Mouse (Mus musculus): ENCODE data around the gene Slc2a9. TPM values are rescaled to one million over a fixed set of nuclear protein-coding genes. Genes with fewer than 3 reads are reported as not detected.

Gene Slc2a9
- polyA plus RNA-seq, 1 experiment from 2014 or later, result 0.62 TPM

DNA sequence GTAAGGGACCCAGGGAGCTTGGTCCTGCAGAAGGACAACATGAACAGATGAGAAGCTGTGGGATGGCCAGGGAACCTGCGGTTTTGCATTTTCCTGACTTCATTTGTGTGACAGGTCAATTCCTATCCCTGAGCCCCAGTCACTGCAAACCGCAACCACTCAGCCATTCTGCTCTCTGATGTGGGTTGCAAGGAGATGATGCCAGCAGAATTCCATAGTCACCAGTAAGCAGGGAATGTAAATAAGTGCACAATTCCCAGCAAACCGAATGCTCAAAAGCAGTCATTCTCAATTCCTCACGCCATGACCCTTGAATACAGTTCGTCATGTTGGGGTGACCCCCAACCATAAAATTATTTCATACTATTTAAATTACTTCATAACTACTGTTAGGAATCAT is 123.0 kb downstream of the Slc2a9 start:
- no peak overlapping the region for H3K27ac ChIP-seq (replicated peaks)
- H3K4me3 ChIP-seq (ENCODE audit: low read depth, low read length), result no peak overlapping the region
- H3K4me1 ChIP-seq (replicated peaks; ENCODE audit: control insufficient read depth, insufficient read depth), result no peaks in the 10 kb centered on the region
- 90% methylated on average over 5 of the region's 5 CpGs for WGBS
- H3K27me3 ChIP-seq (ENCODE audit: control insufficient read depth, insufficient read depth, low read length), result no peaks in the 10 kb centered on the region
- H3K4me2 ChIP-seq (replicated peaks; ENCODE audit: low read depth), result no peak overlapping the region
- H3K9me3 ChIP-seq (ENCODE audit: control insufficient read depth, low read length), result no peaks in the 10 kb centered on the region
- no peak for ATAC-seq (ENCODE audit: low FRiP score, low TSS enrichment)
- TF ChIP-seq CTCF (IDR thresholded peaks at IDR 0.05; ENCODE audit: low read depth) (no peak), EP300 (optimal IDR thresholded peaks at IDR 0.05) (no peak)
- DNase-seq (ENCODE audit: low spot score), result no peak
- no peak overlapping the region for H3K9ac ChIP-seq (ENCODE audit: low read length)
- no peaks in the 10 kb centered on the region for H3K36me3 ChIP-seq (ENCODE audit: control insufficient read depth, insufficient read depth, low read length)

DNA sequence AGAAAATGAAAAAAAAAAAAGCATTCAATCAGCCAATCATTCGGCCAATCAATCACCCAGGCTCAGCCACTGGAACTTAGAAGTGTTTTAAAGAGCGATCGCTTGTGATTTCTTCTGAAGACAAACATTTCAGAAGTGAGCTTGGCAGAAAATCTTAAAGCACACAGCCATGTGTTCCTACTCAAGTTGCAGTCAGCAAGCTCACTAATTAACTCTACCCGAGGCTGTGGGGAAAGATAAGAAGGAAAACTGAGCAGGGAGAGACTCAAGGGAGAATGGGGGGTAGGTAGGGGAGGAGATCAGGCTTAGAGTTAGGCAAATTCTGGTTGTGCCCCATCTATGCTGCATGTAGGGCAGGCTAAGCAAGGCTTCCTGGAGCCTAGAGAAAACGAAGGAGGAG is 130.6 kb downstream of the Slc2a9 start:
- Histone ChIP-seq H3K4me3 (ENCODE audit: low read depth, low read length) (no peak overlapping the region), H3K9me3 (ENCODE audit: control insufficient read depth, low read length) (no peaks in the 10 kb centered on the region), H3K27ac (replicated peaks) (no peak overlapping the region), H3K4me1 (replicated peaks; ENCODE audit: control insufficient read depth, insufficient read depth) (no peaks in the 10 kb centered on the region), H3K9ac (ENCODE audit: low read length) (no peak overlapping the region), H3K36me3 (ENCODE audit: control insufficient read depth, insufficient read depth, low read length) (no peaks in the 10 kb centered on the region), H3K27me3 (ENCODE audit: control insufficient read depth, insufficient read depth, low read length) (no peaks in the 10 kb centered on the region), H3K4me2 (replicated peaks; ENCODE audit: low read depth) (no peak overlapping the region)
- ATAC-seq (ENCODE audit: low FRiP score, low TSS enrichment) (no peak), DNase-seq (ENCODE audit: low spot score) (no peak)
- TF ChIP-seq CTCF (IDR thresholded peaks at IDR 0.05; ENCODE audit: low read depth), result no peak
- no peak for TF ChIP-seq EP300 (optimal IDR thresholded peaks at IDR 0.05)
- 27% methylated on average over 5 of the region's 5 CpGs for WGBS

DNA sequence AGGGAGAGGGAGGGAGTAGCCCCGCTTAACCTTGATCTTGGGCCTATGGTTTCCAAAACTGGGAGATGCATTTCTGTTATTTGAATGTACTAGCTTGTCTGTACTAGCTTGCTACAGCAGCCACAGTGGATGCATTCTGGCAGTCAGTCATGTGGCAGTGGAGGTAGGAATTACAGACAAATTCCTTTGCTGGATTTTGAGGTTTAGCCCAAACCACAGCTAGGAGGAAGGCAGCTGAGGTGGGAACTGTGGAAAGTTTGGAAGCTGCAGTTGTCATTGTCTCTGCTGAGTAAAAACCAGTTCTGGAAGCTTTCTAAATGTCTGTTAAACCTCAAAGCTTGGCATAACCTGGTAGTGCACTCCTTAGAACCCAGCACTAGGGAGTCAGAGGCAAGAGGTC is 131.6 kb downstream of the Slc2a9 start:
- no peaks in the 10 kb centered on the region for H3K4me1 ChIP-seq (replicated peaks; ENCODE audit: control insufficient read depth, insufficient read depth)
- ATAC-seq (ENCODE audit: low FRiP score, low TSS enrichment) (no peak), DNase-seq (ENCODE audit: low spot score) (no peak)
- no peak overlapping the region for H3K27ac ChIP-seq (replicated peaks)
- no peaks in the 10 kb centered on the region for H3K9me3 ChIP-seq (ENCODE audit: control insufficient read depth, low read length)
- TF ChIP-seq EP300 (optimal IDR thresholded peaks at IDR 0.05), result no peak
- no peak for TF ChIP-seq CTCF (IDR thresholded peaks at IDR 0.05; ENCODE audit: low read depth)
- H3K27me3 ChIP-seq (ENCODE audit: control insufficient read depth, insufficient read depth, low read length), result no peaks in the 10 kb centered on the region
- H3K9ac ChIP-seq (ENCODE audit: low read length), result no peak overlapping the region
- 86% methylated on average over 1 of the region's 1 CpGs for WGBS
- H3K36me3 ChIP-seq (ENCODE audit: control insufficient read depth, insufficient read depth, low read length), result no peaks in the 10 kb centered on the region
- H3K4me3 ChIP-seq (ENCODE audit: low read depth, low read length), result no peak overlapping the region
- no peak overlapping the region for H3K4me2 ChIP-seq (replicated peaks; ENCODE audit: low read depth)

- H3K27me3 ChIP-seq (ENCODE audit: control insufficient read depth, insufficient read depth, low read length), result no peaks in the 10 kb centered on the region
- DNase-seq (ENCODE audit: low spot score), result peak; percentile 28
- 7% methylated on average over 18 of the region's 18 CpGs for WGBS
- H3K4me1 ChIP-seq (replicated peaks; ENCODE audit: control insufficient read depth, insufficient read depth), result no peaks in the 10 kb centered on the region
- TF ChIP-seq CTCF (IDR thresholded peaks at IDR 0.05; ENCODE audit: low read depth) (no peak), EP300 (optimal IDR thresholded peaks at IDR 0.05) (no peak)
- peak; percentile 51 for ATAC-seq (ENCODE audit: low FRiP score, low TSS enrichment)
- peak overlapping the region; percentile 54 for H3K4me2 ChIP-seq (replicated peaks; ENCODE audit: low read depth)
- no peak overlapping the region; the same call in none of the 2 replicates for H3K9ac ChIP-seq (ENCODE audit: low read length)
- H3K27ac ChIP-seq (replicated peaks), result no peak overlapping the region
- H3K36me3 ChIP-seq (ENCODE audit: control insufficient read depth, insufficient read depth, low read length), result no peaks in the 10 kb centered on the region
- H3K4me3 ChIP-seq (ENCODE audit: low read depth, low read length), result peak overlapping the region; percentile 24
- H3K9me3 ChIP-seq (ENCODE audit: control insufficient read depth, low read length), result no peaks in the 10 kb centered on the region
Observed at GRCm38 (mm10) chr5:38366650-38367470, 136.1 kb downstream of the Slc2a9 start.

DNA sequence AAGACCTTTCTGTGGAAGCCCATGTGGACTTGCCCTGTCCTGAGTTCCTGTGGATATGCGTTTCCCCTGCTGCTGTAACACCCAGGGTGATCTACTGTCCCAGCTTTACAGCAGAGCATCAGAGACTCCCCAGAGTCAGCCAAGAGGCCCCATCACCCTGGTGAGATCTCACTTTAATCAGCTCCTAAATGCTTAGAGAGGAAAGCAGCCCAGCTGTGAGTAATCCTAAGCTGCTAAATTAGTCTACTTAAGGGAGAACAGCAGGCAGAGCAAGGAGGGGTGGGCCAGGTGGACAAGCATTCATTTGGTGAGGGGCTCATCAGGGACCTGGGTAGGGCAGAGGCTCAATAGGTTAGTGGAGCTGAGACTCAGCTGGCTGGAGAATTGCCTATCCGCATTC is 137.4 kb downstream of the Slc2a9 start:
- ATAC-seq (ENCODE audit: low FRiP score, low TSS enrichment), result no peak

DNA sequence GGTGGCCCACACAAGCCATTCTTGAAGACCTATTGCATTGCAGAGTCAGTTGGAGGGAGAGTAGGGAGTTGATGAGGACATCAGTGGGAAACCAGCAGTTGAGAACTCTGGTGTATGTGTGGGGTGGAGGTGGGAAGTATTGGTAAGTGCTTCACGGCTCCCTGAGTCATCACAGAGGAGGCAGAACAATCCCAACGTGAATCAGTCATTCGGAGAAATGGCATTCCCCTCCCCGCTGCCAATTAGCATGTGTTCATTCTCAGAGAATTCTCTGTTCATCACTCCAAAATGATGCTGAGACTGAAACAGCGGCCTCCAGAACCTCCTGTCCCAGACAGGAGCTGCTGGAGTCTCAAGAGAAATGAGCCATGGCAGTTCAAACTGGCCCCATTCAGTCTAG is 138.5 kb downstream of the Slc2a9 start:
- Histone ChIP-seq H3K9me3 (ENCODE audit: control insufficient read depth, low read length) (no peaks in the 10 kb centered on the region), H3K4me2 (replicated peaks; ENCODE audit: low read depth) (no peak overlapping the region), H3K36me3 (ENCODE audit: control insufficient read depth, insufficient read depth, low read length) (no peaks in the 10 kb centered on the region), H3K9ac (ENCODE audit: low read length) (no peak overlapping the region), H3K4me1 (replicated peaks; ENCODE audit: control insufficient read depth, insufficient read depth) (no peaks in the 10 kb centered on the region), H3K27me3 (ENCODE audit: control insufficient read depth, insufficient read depth, low read length) (no peaks in the 10 kb centered on the region), H3K4me3 (ENCODE audit: low read depth, low read length) (no peak overlapping the region), H3K27ac (replicated peaks) (no peak overlapping the region)
- TF ChIP-seq CTCF (IDR thresholded peaks at IDR 0.05; ENCODE audit: low read depth) (no peak), EP300 (optimal IDR thresholded peaks at IDR 0.05) (no peak)
- ATAC-seq (ENCODE audit: low FRiP score, low TSS enrichment) (no peak), DNase-seq (ENCODE audit: low spot score) (no peak)
- 84% methylated on average over 5 of the region's 5 CpGs for WGBS

More for the DNA sequence above, 137.4 kb downstream of the Slc2a9 start:
- H3K27ac ChIP-seq (replicated peaks), result no peak overlapping the region
- TF ChIP-seq CTCF (IDR thresholded peaks at IDR 0.05; ENCODE audit: low read depth), result no peak
- no peak for TF ChIP-seq EP300 (optimal IDR thresholded peaks at IDR 0.05)
- no peaks in the 10 kb centered on the region for H3K9me3 ChIP-seq (ENCODE audit: control insufficient read depth, low read length)
- WGBS, result 61% methylated on average over 2 of the region's 2 CpGs
- no peaks in the 10 kb centered on the region for H3K4me1 ChIP-seq (replicated peaks; ENCODE audit: control insufficient read depth, insufficient read depth)
- no peak overlapping the region for H3K4me3 ChIP-seq (ENCODE audit: low read depth, low read length)
- no peak overlapping the region for H3K4me2 ChIP-seq (replicated peaks; ENCODE audit: low read depth)
- no peak overlapping the region for H3K9ac ChIP-seq (ENCODE audit: low read length)
- DNase-seq (ENCODE audit: low spot score), result no peak
- no peaks in the 10 kb centered on the region for H3K27me3 ChIP-seq (ENCODE audit: control insufficient read depth, insufficient read depth, low read length)
- no peaks in the 10 kb centered on the region for H3K36me3 ChIP-seq (ENCODE audit: control insufficient read depth, insufficient read depth, low read length)
